9 mouse cellular contexts compared by ENCODE assay signal in genomic region chr5:123235731-123236130, GRCm38 (mm10). TPM values are rescaled to one million over a fixed set of nuclear protein-coding genes. Genes with fewer than 3 reads are reported as not detected.
DNase-seq lines count a peak whose midpoint lies in the region; ATAC-seq and TF ChIP-seq lines count a peak whose summit lies in the region.
"Had no signal": no experiment of that assay in that cellular context is flagged by ENCODE, and none has a peak within 500 bp of the region (broad histone marks: within the 10 kb centered on the region; RNA-seq: fewer than 3 reads in every experiment).

No protein-coding gene starts in this region.

- TF ChIP-seq CTCF in heart, adult 2 months (IDR thresholded peaks at IDR 0.05): peak; percentile 61

- no peak overlapping the region for H3K4me2 ChIP-seq in forebrain, embryonic 16.5 days (ENCODE audit: low read length)

- H3K79me2 ChIP-seq in heart, adult 2 months (replicated peaks; ENCODE audit: control insufficient read depth, insufficient read depth, low read length): no peaks in the 10 kb centered on the region; the same call in 1 of the 2 replicates

- DNase-seq in heart, adult 2 months: no peak
- DNase-seq in heart, embryonic 10.5 days (ENCODE audit: low spot score): no peak
- DNase-seq in CD4-positive, CD25-positive, alpha-beta regulatory T cell, adult 2 months (ENCODE audit: low read depth, low spot score): peak; percentile 90
- DNase-seq in brain, adult 2 months (ENCODE audit: low read depth, low spot score): peak; percentile 74
- peak; percentile 75 to 82 for DNase-seq in kidney, postnatal 4 days
- peak; percentile 92 for DNase-seq in thymus, postnatal 25 days

- peak; percentile 40; the same call in 1 of the 2 replicates for ATAC-seq in forebrain, embryonic 16.5 days
- ATAC-seq in monocyte, adult 5-6 weeks (replicated peaks; ENCODE audit: insufficient number of reproducible peaks, low FRiP score, low TSS enrichment, poor library complexity, severe bottlenecking): 0 out of 2 replicates have a peak, but pooled peaks have one; percentile 57

- no peak overlapping the region for H3K27ac ChIP-seq in heart, adult 2 months
- H3K27ac ChIP-seq in heart, embryonic 10.5 days: no peak overlapping the region
- peak overlapping the region; percentile 53; the same call in 1 of the 2 replicates for H3K27ac ChIP-seq in forebrain, embryonic 16.5 days (ENCODE audit: low read length)
- H3K27ac ChIP-seq: macrophage had no signal

- no peak for TF ChIP-seq POLR2A in heart, adult 2 months (IDR thresholded peaks at IDR 0.05; ENCODE audit: insufficient read depth, low read depth, low read length)

- H3K9me3 ChIP-seq in heart, embryonic 10.5 days: no peaks in the 10 kb centered on the region
- no peaks in the 10 kb centered on the region for H3K9me3 ChIP-seq in forebrain, embryonic 16.5 days (ENCODE audit: control insufficient read depth, low read length)

- no peaks in the 10 kb centered on the region for H3K4me1 ChIP-seq in heart, adult 2 months (ENCODE audit: control insufficient read depth, insufficient read depth, low read length)
- H3K4me1 ChIP-seq in heart, embryonic 10.5 days: peaks cover 8% of the 10 kb centered on the region; the same call in 1 of the 2 replicates
- H3K4me1 ChIP-seq in forebrain, embryonic 16.5 days (replicated peaks; ENCODE audit: control insufficient read depth, insufficient read depth, low read length): peaks cover 9% of the 10 kb centered on the region; the same call in 1 of the 2 replicates

- no peak overlapping the region for H3K4me3 ChIP-seq in heart, adult 2 months
- H3K4me3 ChIP-seq in heart, embryonic 10.5 days: no peak overlapping the region
- H3K4me3 ChIP-seq in forebrain, embryonic 16.5 days (replicated peaks; ENCODE audit: low read length): no peak overlapping the region

- no peaks in the 10 kb centered on the region for H3K36me3 ChIP-seq in heart, adult 2 months (ENCODE audit: control insufficient read depth, insufficient read depth, low read length)
- H3K36me3 ChIP-seq in heart, embryonic 10.5 days: peaks cover 59% of the 10 kb centered on the region
- H3K36me3 ChIP-seq in forebrain, embryonic 16.5 days (ENCODE audit: control insufficient read depth, insufficient read depth): peaks cover 8% of the 10 kb centered on the region

- no peak overlapping the region for H3K9ac ChIP-seq in heart, adult 2 months (ENCODE audit: low read depth, low read length)
- no peak overlapping the region for H3K9ac ChIP-seq in forebrain, embryonic 16.5 days (replicated peaks; ENCODE audit: low read depth, low read length)

- WGBS in heart, adult 2 months: 37% methylated on average over 2 of the region's 2 CpGs
- 53% methylated on average over 2 of the region's 2 CpGs for WGBS in heart, embryonic 10.5 days
- 19% methylated on average over 2 of the region's 2 CpGs for WGBS in forebrain, embryonic 16.5 days

- TF ChIP-seq EP300 in heart, adult 2 months (IDR thresholded peaks at IDR 0.05; ENCODE audit: insufficient read depth, low read depth, low read length): no peak

- no peaks in the 10 kb centered on the region for H3K27me3 ChIP-seq in heart, adult 2 months (ENCODE audit: control insufficient read depth, insufficient read depth, low read length)
- no peaks in the 10 kb centered on the region for H3K27me3 ChIP-seq in heart, embryonic 10.5 days (ENCODE audit: insufficient read depth, poor library complexity, severe bottlenecking)
- H3K27me3 ChIP-seq in forebrain, embryonic 16.5 days (replicated peaks; ENCODE audit: control insufficient read depth, insufficient read depth, low read length): no peaks in the 10 kb centered on the region

- intact Hi-C loops in heart, adult 2 months (cut with DNase I): no loop called here

RNA-seq across cellular contexts. Expression of gene Wdr66, which starts 16.2 kb away (rescaled TPM):
- total RNA-seq in heart, adult 2 months (2021): under 1 TPM; 0.52 to 0.65 TPM
- 1.5 and 2.0 TPM in 2 replicates for polyA plus RNA-seq in heart, adult 2 months (2012; rRNA removed)
- polyA plus RNA-seq in heart, embryonic 10.5 days (2016; fragmentation: Nextera tagmentation; extraction: Ambion mirVana): 0.53 and 0.79 TPM in 2 replicates
- polyA plus RNA-seq in forebrain, embryonic 16.5 days (2015; fragmentation: Nextera tagmentation; extraction: Ambion mirVana): 1.5 and 1.9 TPM in 2 replicates
- total RNA-seq in monocyte, adult 5-6 weeks (2017): 0.78 TPM in 1 of 3 replicates, not detected in the others

RNA-seq across cellular contexts. Expression of gene Hpd, which starts 53.2 kb away (rescaled TPM):
- total RNA-seq in heart, adult 2 months (2021): not detected
- 0.61 and 0.97 TPM in 2 replicates for polyA plus RNA-seq in heart, adult 2 months (2012; rRNA removed)
- polyA plus RNA-seq in heart, embryonic 10.5 days (2016; fragmentation: Nextera tagmentation; extraction: Ambion mirVana): 0.35 TPM in 1 of 2 replicates, not detected in the other
- not detected in 2 replicates for polyA plus RNA-seq in forebrain, embryonic 16.5 days (2015; fragmentation: Nextera tagmentation; extraction: Ambion mirVana)
- not detected in 3 replicates for total RNA-seq in monocyte, adult 5-6 weeks (2017)
- polyA plus RNA-seq: macrophage had no signal

Comparison
In these comparisons a context has a peak if more than half of its experiments do, and no peak if none do; other contexts are left out.
1. DNase-seq: peak in CD4-positive, CD25-positive, alpha-beta regulatory T cell, adult 2 months (single experiment), brain, adult 2 months (single experiment), kidney, postnatal 4 days (2 of 2) and thymus, postnatal 25 days (single experiment); none in heart, adult 2 months (0 of 2) and heart, embryonic 10.5 days (single experiment).